Mouse (Mus musculus): ENCODE measurements around the gene Mettl7a2. TPM values are rescaled to one million over a fixed set of nuclear protein-coding genes. Genes with fewer than 3 reads are reported as not detected.
"Not testable (repeated sequence)": the region's sequence is repeated elsewhere in the genome, so short reads cannot be mapped to it uniquely, and the experiment has no call there.

The Mettl7a2 gene
- total and polyA plus RNA-seq, 2 experiments from 2014 or later, result not detected

DNA sequence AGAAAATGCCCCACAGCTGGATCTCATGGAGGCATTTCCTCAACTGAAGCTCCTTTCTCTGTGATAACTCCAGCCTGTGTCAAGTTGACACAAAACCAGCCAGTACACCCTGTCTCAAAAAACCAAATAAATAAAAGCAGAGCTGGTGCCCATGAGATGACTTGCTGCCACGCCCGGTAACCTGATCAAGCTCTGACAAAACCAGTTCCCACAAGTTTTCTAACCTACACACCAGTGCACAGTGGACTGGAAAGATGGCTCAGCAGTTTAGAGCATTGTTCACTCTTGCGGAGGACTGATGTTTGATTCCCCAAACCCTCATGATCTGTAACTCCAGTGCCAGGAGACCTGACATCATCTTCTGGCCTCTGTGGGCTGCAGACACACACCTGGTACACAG, 27.8 kb upstream of the Mettl7a2 start:
- Histone ChIP-seq H3K4me1 (ENCODE audit: insufficient read depth, low read length) (no peaks in the 10 kb centered on the region), H3K36me3 (ENCODE audit: insufficient read depth, low read length) (no peaks in the 10 kb centered on the region), H3K9ac (replicated peaks; ENCODE audit: low read length) (no peak overlapping the region), H3K27ac (no peak overlapping the region), H3K27me3 (ENCODE audit: insufficient read depth, low read length) (no peaks in the 10 kb centered on the region), H3K4me3 (ENCODE audit: low read length) (no peak overlapping the region), H3K9me3 (ENCODE audit: low read length) (no peaks in the 10 kb centered on the region), H3K4me2 (ENCODE audit: low read depth, low read length) (no peak overlapping the region)
- WGBS, result 84% methylated on average over 3 of the region's 3 CpGs
- no peak for TF ChIP-seq CTCF (IDR thresholded peaks at IDR 0.05; ENCODE audit: low read depth)
- DNase-seq (ENCODE audit: low spot score), result no peak
- ATAC-seq, result no peak

DNA sequence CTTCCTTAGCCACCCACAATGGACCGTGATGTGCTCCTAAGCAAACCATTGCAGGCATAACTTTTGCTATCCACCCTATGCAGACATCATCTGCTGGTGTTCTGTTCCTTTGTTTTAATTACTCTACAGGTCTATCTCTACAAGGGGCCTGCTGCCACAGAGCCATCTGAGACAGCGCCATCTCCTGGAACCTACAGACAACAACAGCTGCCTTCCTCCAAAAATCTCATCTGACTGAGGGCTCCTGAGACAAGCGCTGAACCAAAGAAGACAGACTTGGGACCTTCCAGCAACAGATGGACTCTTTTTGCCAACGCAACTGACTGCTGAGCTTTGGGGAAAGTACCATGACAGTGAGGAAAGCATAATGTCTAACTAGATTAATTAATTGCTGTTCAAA, 24.9 kb upstream of the Mettl7a2 start:
- ATAC-seq, result not testable (repeated sequence)

DNA sequence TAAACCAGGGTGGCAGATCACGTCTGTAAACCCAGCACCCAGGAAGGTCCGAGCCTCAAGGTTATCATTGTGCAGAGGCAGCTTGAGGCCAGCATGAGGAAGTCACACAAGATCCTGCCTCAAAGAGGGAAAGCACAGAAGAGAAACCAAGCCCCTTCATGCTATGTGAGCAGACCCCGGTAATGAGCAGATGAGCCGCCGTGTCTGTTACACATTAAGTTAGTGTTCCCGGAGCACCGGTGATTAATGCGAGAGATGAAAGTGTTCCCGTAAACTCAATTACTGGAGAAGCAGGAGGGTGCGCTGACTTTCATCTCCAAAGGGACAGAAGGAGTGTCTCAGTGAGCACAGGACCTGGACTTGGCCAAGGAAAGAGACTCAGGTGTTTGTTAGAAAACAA, 23.7 kb upstream of the Mettl7a2 start:
- H3K27ac ChIP-seq; H3K9ac ChIP-seq (replicated peaks; ENCODE audit: low read length); H3K27me3 ChIP-seq (ENCODE audit: insufficient read depth, low read length); H3K4me1 ChIP-seq (ENCODE audit: insufficient read depth, low read length); ATAC-seq; H3K9me3 ChIP-seq (ENCODE audit: low read length); H3K4me3 ChIP-seq (ENCODE audit: low read length); H3K4me2 ChIP-seq (ENCODE audit: low read depth, low read length); H3K36me3 ChIP-seq (ENCODE audit: insufficient read depth, low read length); DNase-seq (ENCODE audit: low spot score): not testable (repeated sequence)
- 55% methylated on average over 9 of the region's 10 CpGs for WGBS

More for the DNA sequence above, 24.9 kb upstream of the Mettl7a2 start:
- not testable (repeated sequence) for H3K9me3 ChIP-seq (ENCODE audit: low read length); H3K9ac ChIP-seq (replicated peaks; ENCODE audit: low read length); H3K36me3 ChIP-seq (ENCODE audit: insufficient read depth, low read length); H3K27me3 ChIP-seq (ENCODE audit: insufficient read depth, low read length); DNase-seq (ENCODE audit: low spot score); H3K27ac ChIP-seq; H3K4me1 ChIP-seq (ENCODE audit: insufficient read depth, low read length); H3K4me2 ChIP-seq (ENCODE audit: low read depth, low read length); H3K4me3 ChIP-seq (ENCODE audit: low read length)
- 72% methylated on average over 3 of the region's 4 CpGs for WGBS

DNA sequence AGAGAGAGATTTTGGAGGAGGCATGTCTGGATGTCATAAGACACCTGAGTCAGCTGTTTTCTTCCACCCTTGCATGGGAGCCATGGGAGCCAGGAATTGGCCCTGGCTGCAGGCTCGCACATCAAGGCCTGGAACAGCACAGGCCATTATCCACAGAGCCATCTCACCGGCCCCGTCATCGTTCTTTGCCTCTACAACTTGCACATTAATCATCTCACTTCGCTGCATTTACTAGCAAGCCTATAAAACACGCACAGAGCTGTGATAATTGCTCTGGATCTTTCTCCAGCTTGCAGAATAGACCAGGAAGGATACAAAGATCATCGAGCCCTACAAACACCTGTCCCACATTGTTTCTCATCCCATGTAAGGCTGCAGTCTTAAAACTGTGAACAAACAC, 22.3 kb upstream of the Mettl7a2 start:
- no peak overlapping the region for H3K4me3 ChIP-seq (ENCODE audit: low read length)
- no peak for ATAC-seq
- no peak for TF ChIP-seq CTCF (IDR thresholded peaks at IDR 0.05; ENCODE audit: low read depth)
- H3K9me3 ChIP-seq (ENCODE audit: low read length), result no peaks in the 10 kb centered on the region
- no peaks in the 10 kb centered on the region for H3K27me3 ChIP-seq (ENCODE audit: insufficient read depth, low read length)
- WGBS, result 68% methylated on average over 7 of the region's 7 CpGs
- H3K9ac ChIP-seq (replicated peaks; ENCODE audit: low read length), result no peak overlapping the region
- H3K4me2 ChIP-seq (ENCODE audit: low read depth, low read length), result no peak overlapping the region
- no peak for DNase-seq (ENCODE audit: low spot score)
- no peaks in the 10 kb centered on the region for H3K4me1 ChIP-seq (ENCODE audit: insufficient read depth, low read length)
- no peaks in the 10 kb centered on the region for H3K36me3 ChIP-seq (ENCODE audit: insufficient read depth, low read length)
- no peak overlapping the region for H3K27ac ChIP-seq

DNA sequence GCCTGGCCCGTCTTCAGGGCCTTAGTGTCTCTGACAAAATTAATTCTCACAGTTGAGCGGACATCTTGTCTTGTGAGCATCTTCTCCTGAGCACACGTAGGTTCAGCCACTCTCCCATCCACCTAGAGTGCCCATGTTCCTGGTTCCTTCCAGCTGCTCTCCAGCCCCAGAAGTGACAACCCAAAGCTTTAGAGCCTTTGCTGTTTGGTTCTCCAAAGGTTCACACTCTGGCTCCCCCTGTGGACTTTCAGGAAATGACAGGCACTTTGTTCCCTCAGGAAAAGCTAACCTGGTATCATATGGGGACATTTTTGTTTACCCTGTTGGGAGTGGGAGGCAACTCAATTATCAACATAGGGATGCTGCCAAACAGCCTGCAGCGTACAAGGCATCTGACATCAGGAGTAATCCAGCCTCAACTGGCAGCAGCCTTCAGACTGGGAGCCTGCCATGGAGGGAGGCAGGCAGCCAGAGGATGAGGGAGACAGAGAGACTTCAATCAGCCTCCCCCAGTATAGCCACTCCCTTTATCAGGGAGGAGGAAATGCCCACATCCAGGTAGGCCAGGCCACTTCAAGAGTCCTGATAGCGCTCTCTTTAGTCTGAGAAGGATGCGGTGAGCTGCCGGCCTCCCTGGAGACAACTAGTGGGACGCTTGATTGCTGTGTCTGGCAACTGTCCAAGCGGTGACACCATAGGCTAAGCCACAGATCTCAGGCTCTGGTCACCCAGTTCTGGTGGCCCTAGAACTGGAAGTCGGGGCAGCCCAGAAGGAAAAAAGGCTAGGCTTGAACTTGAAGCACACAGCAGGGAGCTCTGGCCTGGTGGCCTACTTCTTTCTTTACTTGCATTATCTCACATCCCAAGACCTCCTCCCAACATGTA, 20.7 kb upstream of the Mettl7a2 start:
- not testable (repeated sequence) for H3K27ac ChIP-seq; H3K4me2 ChIP-seq (ENCODE audit: low read depth, low read length); H3K4me3 ChIP-seq (ENCODE audit: low read length); H3K9me3 ChIP-seq (ENCODE audit: low read length); H3K4me1 ChIP-seq (ENCODE audit: insufficient read depth, low read length); H3K36me3 ChIP-seq (ENCODE audit: insufficient read depth, low read length); H3K27me3 ChIP-seq (ENCODE audit: insufficient read depth, low read length); DNase-seq (ENCODE audit: low spot score); H3K9ac ChIP-seq (replicated peaks; ENCODE audit: low read length)
- ATAC-seq, result peak; percentile 70
- whole genome bisulfite sequencing, result 34% methylated on average over 2 of the region's 10 CpGs
- TF ChIP-seq CTCF (IDR thresholded peaks at IDR 0.05; ENCODE audit: low read depth), result peak; percentile 23; the same call in 1 of the 2 replicates

DNA sequence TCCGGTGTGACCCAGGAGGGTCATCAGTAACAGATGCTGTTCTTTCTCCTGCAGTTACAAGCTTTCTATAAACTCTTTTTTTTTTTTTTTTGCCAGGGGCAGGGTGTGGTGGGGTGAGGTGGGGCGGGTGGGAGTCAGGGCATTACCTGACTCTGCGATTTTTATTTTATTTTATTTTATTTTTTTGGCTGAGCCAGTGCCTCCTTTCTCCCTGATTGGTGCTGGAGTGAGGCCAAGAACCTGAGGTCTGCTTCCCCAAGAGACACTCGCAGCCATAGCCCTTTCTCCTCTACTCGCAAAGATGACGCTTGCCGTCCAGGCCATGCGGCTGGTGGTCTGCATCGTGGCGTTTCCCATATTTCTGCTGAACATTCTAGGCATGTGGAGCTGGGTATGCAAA, 18.4 kb upstream of the Mettl7a2 start, which contains the start of gene Mettl7a3:
TSS of gene Mettl7a3 (plus strand) at position 301 of the 400 bp plus-strand sequence.
- Histone ChIP-seq H3K4me1 (ENCODE audit: insufficient read depth, low read length) (no peaks in the 10 kb centered on the region), H3K27me3 (ENCODE audit: insufficient read depth, low read length) (no peaks in the 10 kb centered on the region), H3K27ac (no peak within 1 kb of the TSS), H3K4me3 (ENCODE audit: low read length) (no peak within 1 kb of the TSS), H3K36me3 (ENCODE audit: insufficient read depth, low read length) (no peaks in the 10 kb centered on the region), H3K4me2 (ENCODE audit: low read depth, low read length) (no peak within 1 kb of the TSS), H3K9ac (replicated peaks; ENCODE audit: low read length) (no peak within 1 kb of the TSS), H3K9me3 (ENCODE audit: low read length) (no peaks in the 10 kb centered on the region)
- TF ChIP-seq CTCF (IDR thresholded peaks at IDR 0.05; ENCODE audit: low read depth), result no peak
- DNase-seq (ENCODE audit: low spot score) (no peak), ATAC-seq (no peak)
- WGBS, result 55% methylated on average over 10 of the region's 10 CpGs

DNA sequence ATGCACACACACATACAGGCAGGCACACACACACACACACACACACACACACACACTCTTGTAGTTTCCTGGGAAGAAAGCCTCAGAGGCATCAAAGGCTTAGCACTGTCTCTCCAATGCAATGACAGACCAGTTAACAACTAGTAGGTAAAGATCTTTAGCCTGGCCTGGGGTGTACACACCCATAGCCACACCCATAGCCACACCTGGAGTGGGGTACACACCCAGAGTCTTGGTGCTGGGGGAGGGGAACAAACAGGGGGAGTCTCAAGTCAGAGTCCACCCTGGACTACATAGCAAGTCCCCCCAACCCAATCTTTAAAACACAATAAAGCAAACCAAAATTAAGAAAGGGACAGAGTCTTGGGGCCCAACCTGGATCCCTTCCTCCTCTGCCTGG, 15.7 kb upstream of the Mettl7a2 start:
- not testable (repeated sequence) for ATAC-seq; H3K4me2 ChIP-seq (ENCODE audit: low read depth, low read length); DNase-seq (ENCODE audit: low spot score); H3K27ac ChIP-seq; H3K9me3 ChIP-seq (ENCODE audit: low read length); H3K36me3 ChIP-seq (ENCODE audit: insufficient read depth, low read length); H3K9ac ChIP-seq (replicated peaks; ENCODE audit: low read length); H3K4me1 ChIP-seq (ENCODE audit: insufficient read depth, low read length); H3K4me3 ChIP-seq (ENCODE audit: low read length); H3K27me3 ChIP-seq (ENCODE audit: insufficient read depth, low read length)
